Mouse (Mus musculus): ENCODE data around the gene Gm45015.

DNA sequence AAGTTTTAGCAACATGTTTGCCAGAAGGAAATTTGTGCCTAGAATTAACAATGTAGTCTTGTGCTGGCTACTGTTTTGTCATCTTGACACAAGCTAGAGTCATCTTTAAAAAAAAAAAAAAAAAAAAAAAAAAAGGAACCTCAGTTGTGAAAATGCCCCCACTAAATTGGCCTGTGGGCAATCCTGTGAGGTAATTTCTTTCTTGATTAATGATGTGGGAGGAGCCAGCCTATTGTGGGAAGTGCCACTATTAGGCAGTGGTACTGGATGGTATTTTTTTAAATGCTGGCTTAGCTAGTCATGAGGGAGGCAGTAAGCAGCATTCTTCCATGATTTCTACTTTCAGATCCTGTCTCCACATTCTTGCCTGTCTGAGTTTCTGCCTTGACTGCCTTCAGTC lies 26.7 kb upstream of the Gm45015 start:
- TF ChIP-seq CTCF (conservative IDR thresholded peaks at IDR 0.05; ENCODE audit: insufficient read depth, insufficient read length, low read depth, low read length) = no peak
- no peak for TF ChIP-seq POLR2A (IDR thresholded peaks at IDR 0.05; ENCODE audit: low read depth, low read length)

All from kidney, adult 2 months (tissue).